Mouse (Mus musculus): ENCODE results near the gene Cbl. TPM values are rescaled to one million over a fixed set of nuclear protein-coding genes. Genes with fewer than 3 reads are reported as not detected.

Gene Cbl
- polyA plus RNA-seq, 1 experiment from 2014 or later = 27.6 TPM

- DNase-seq (peak; percentile 75), ATAC-seq (ENCODE audit: low FRiP score, low TSS enrichment) (peak; percentile 58; the same call in 1 of the 2 replicates)
- H3K4me1 ChIP-seq (ENCODE audit: control insufficient read depth, insufficient read depth, low read length) = peaks cover 15% of the 10 kb centered on the region
- H3K27ac ChIP-seq (replicated peaks; ENCODE audit: low read depth, low read length) = no peak overlapping the region
- H3K27me3 ChIP-seq (ENCODE audit: control insufficient read depth, insufficient read depth, low read length) = no peaks in the 10 kb centered on the region
- no peaks in the 10 kb centered on the region for H3K9me3 ChIP-seq (ENCODE audit: control insufficient read depth, low read length)
- 45% methylated on average over 26 of the region's 26 CpGs for WGBS
- H3K4me3 ChIP-seq (replicated peaks; ENCODE audit: low read depth, low read length) = no peak overlapping the region
- H3K9ac ChIP-seq (replicated peaks; ENCODE audit: low read length) = no peak overlapping the region
- H3K36me3 ChIP-seq (ENCODE audit: control insufficient read depth, insufficient read depth, low read length) = no peaks in the 10 kb centered on the region
- H3K4me2 ChIP-seq (ENCODE audit: low read length) = no peak overlapping the region
These were observed 15.6 kb upstream of the Cbl start for GRCm38 (mm10) chr9:44249181-44250146.

DNA sequence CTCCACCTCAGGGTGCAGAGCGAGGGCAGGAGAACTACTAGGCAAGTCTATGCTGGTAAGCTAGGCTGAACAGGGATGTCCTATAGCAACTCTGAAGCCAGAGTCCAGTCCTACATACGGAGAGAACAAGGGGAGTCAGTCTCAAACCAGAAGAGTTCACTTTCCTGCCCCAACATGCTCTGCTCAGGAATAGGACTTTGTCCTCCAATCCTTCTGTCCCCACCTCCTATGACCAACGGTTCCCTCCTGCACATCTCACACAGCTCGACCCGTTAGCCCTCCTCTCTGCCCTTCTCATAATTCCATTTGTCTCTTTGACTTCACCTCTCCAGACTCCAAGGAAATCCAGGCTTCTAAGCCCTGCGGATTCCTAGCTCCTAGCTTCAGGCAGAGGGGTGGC is 14.1 kb upstream of the Cbl start:
- Histone ChIP-seq H3K9ac (replicated peaks; ENCODE audit: low read length) (no peak overlapping the region), H3K27ac (replicated peaks; ENCODE audit: low read depth, low read length) (no peak overlapping the region), H3K9me3 (ENCODE audit: control insufficient read depth, low read length) (no peaks in the 10 kb centered on the region), H3K4me3 (replicated peaks; ENCODE audit: low read depth, low read length) (no peak overlapping the region), H3K4me2 (ENCODE audit: low read length) (no peak overlapping the region), H3K27me3 (ENCODE audit: control insufficient read depth, insufficient read depth, low read length) (no peaks in the 10 kb centered on the region), H3K4me1 (ENCODE audit: control insufficient read depth, insufficient read depth, low read length) (no peaks in the 10 kb centered on the region; the same call in 1 of the 2 replicates), H3K36me3 (ENCODE audit: control insufficient read depth, insufficient read depth, low read length) (no peaks in the 10 kb centered on the region)
- WGBS = 88% methylated on average over 6 of the region's 6 CpGs
- ATAC-seq (ENCODE audit: low FRiP score, low TSS enrichment) (no peak), DNase-seq (no peak)

GRCm38 (mm10) chr9:44243621-44244020 is 9.8 kb upstream of the Cbl start:
- no peak overlapping the region for H3K4me3 ChIP-seq (replicated peaks; ENCODE audit: low read depth, low read length)
- no peak overlapping the region for H3K27ac ChIP-seq (replicated peaks; ENCODE audit: low read depth, low read length)
- 78% methylated on average over 2 of the region's 2 CpGs for WGBS
- ATAC-seq (ENCODE audit: low FRiP score, low TSS enrichment) (no peak), DNase-seq (no peak)
- H3K4me1 ChIP-seq (ENCODE audit: control insufficient read depth, insufficient read depth, low read length) = no peaks in the 10 kb centered on the region
- H3K27me3 ChIP-seq (ENCODE audit: control insufficient read depth, insufficient read depth, low read length) = no peaks in the 10 kb centered on the region
- no peak overlapping the region for H3K4me2 ChIP-seq (ENCODE audit: low read length)
- H3K9me3 ChIP-seq (ENCODE audit: control insufficient read depth, low read length) = no peaks in the 10 kb centered on the region
- no peak overlapping the region for H3K9ac ChIP-seq (replicated peaks; ENCODE audit: low read length)
- H3K36me3 ChIP-seq (ENCODE audit: control insufficient read depth, insufficient read depth, low read length) = no peaks in the 10 kb centered on the region

GRCm38 (mm10) chr9:44241418-44241817 is 7.6 kb upstream of the Cbl start:
- DNase-seq (no peak), ATAC-seq (ENCODE audit: low FRiP score, low TSS enrichment) (no peak)
- no peaks in the 10 kb centered on the region for H3K4me1 ChIP-seq (ENCODE audit: control insufficient read depth, insufficient read depth, low read length)
- no peak overlapping the region for H3K4me2 ChIP-seq (ENCODE audit: low read length)
- H3K9me3 ChIP-seq (ENCODE audit: control insufficient read depth, low read length) = no peaks in the 10 kb centered on the region
- no peak overlapping the region for H3K4me3 ChIP-seq (replicated peaks; ENCODE audit: low read depth, low read length)
- H3K27ac ChIP-seq (replicated peaks; ENCODE audit: low read depth, low read length) = no peak overlapping the region
- no peak overlapping the region for H3K9ac ChIP-seq (replicated peaks; ENCODE audit: low read length)
- H3K36me3 ChIP-seq (ENCODE audit: control insufficient read depth, insufficient read depth, low read length) = no peaks in the 10 kb centered on the region
- no peaks in the 10 kb centered on the region for H3K27me3 ChIP-seq (ENCODE audit: control insufficient read depth, insufficient read depth, low read length)
- WGBS = 81% methylated on average over 9 of the region's 9 CpGs

DNA sequence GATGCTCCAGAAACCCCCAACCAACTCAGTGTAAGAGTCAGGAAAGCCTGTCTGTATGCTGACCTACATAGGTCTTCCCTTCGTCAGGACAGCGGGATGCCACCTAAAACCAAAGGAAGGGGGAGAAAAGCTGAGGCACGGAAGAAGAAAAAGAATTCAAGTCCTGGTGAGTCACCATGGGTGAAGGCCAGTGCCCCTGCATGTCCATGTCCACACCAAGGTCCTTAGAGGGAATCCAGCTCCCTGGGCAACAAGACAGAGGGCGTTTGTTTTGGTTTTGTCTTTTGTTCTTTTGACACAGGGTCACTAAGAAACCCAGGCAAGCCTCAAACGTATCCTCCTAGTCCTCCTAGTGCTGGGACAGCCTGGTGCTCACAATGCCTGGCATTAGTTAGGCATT is 7.1 kb upstream of the Cbl start:
- H3K9ac ChIP-seq (replicated peaks; ENCODE audit: low read length) = no peak overlapping the region
- 45% methylated on average over 5 of the region's 5 CpGs for WGBS

DNA sequence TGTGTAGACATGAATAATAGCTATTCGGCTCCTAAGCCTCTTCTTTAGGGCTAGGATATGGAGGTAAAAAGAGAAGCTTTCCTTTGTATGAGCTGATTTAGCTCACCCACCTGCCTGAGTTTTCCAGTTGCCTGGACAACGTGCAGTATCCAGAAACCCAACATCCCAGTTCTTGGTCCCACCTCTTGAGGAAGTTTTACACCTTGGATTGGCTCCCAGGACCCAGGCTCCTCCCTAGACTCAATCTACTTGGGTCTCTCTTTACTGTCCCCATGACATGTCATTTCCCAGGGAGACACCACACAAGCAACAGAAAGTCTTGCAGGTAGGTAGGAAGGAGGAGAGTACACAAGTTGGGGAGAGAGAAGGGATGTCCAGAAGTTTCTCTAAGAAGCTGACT is 6.5 kb upstream of the Cbl start, which contains the start of gene Ccdc153:
TSS of gene Ccdc153 (plus strand) at position 278 of the 400 bp plus-strand sequence.
- 53% methylated on average over 2 of the region's 2 CpGs for WGBS
- no peaks in the 10 kb centered on the region for H3K36me3 ChIP-seq (ENCODE audit: control insufficient read depth, insufficient read depth, low read length)
- no peak for DNase-seq
- no peak within 1 kb of the TSS for H3K4me3 ChIP-seq (replicated peaks; ENCODE audit: low read depth, low read length)
- no peak for ATAC-seq (ENCODE audit: low FRiP score, low TSS enrichment)
- H3K4me1 ChIP-seq (ENCODE audit: control insufficient read depth, insufficient read depth, low read length) = no peaks in the 10 kb centered on the region
- H3K9ac ChIP-seq (replicated peaks; ENCODE audit: low read length) = no peak within 1 kb of the TSS
- no peak within 1 kb of the TSS for H3K4me2 ChIP-seq (ENCODE audit: low read length)
- no peaks in the 10 kb centered on the region for H3K27me3 ChIP-seq (ENCODE audit: control insufficient read depth, insufficient read depth, low read length)
- no peak within 1 kb of the TSS for H3K27ac ChIP-seq (replicated peaks; ENCODE audit: low read depth, low read length)
- no peaks in the 10 kb centered on the region for H3K9me3 ChIP-seq (ENCODE audit: control insufficient read depth, low read length)

More for the DNA sequence above, 7.1 kb upstream of the Cbl start:
- Histone ChIP-seq H3K4me1 (ENCODE audit: control insufficient read depth, insufficient read depth, low read length) (no peaks in the 10 kb centered on the region), H3K36me3 (ENCODE audit: control insufficient read depth, insufficient read depth, low read length) (no peaks in the 10 kb centered on the region), H3K27me3 (ENCODE audit: control insufficient read depth, insufficient read depth, low read length) (no peaks in the 10 kb centered on the region), H3K9me3 (ENCODE audit: control insufficient read depth, low read length) (no peaks in the 10 kb centered on the region), H3K4me3 (replicated peaks; ENCODE audit: low read depth, low read length) (no peak overlapping the region), H3K27ac (replicated peaks; ENCODE audit: low read depth, low read length) (no peak overlapping the region), H3K4me2 (ENCODE audit: low read length) (no peak overlapping the region)
- DNase-seq (no peak), ATAC-seq (ENCODE audit: low FRiP score, low TSS enrichment) (no peak)

DNA sequence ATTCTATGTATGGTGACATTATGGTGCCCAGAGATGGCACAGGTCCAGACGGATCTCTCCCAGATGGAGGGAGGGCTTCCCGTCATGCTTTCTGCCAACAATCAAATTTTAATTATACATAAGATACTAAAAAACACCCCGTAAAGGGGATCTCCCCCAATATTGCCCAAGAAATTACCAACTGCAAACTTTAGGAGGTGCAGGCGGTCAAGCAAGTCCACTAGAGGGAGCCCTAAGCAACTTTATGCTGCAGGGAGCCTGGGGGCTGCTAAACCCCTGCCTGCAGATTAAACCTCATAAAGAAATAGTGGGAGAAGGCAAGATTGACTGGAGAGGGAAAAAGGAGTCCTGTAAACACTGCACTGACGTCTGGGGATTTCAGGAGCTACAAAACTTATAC is 5.6 kb upstream of the Cbl start:
- no peaks in the 10 kb centered on the region for H3K9me3 ChIP-seq (ENCODE audit: control insufficient read depth, low read length)
- no peaks in the 10 kb centered on the region for H3K4me1 ChIP-seq (ENCODE audit: control insufficient read depth, insufficient read depth, low read length)
- H3K27me3 ChIP-seq (ENCODE audit: control insufficient read depth, insufficient read depth, low read length) = no peaks in the 10 kb centered on the region
- H3K4me3 ChIP-seq (replicated peaks; ENCODE audit: low read depth, low read length) = no peak overlapping the region
- no peak overlapping the region for H3K4me2 ChIP-seq (ENCODE audit: low read length)
- no peak overlapping the region for H3K27ac ChIP-seq (replicated peaks; ENCODE audit: low read depth, low read length)
- H3K36me3 ChIP-seq (ENCODE audit: control insufficient read depth, insufficient read depth, low read length) = no peaks in the 10 kb centered on the region
- H3K9ac ChIP-seq (replicated peaks; ENCODE audit: low read length) = no peak overlapping the region
- ATAC-seq (ENCODE audit: low FRiP score, low TSS enrichment) (no peak), DNase-seq (peak; percentile 91)
- WGBS = 13% methylated on average over 5 of the region's 5 CpGs

GRCm38 (mm10) chr9:44238501-44239190 is 4.8 kb upstream of the Cbl start:
- ATAC-seq (ENCODE audit: low FRiP score, low TSS enrichment) (no peak), DNase-seq (no peak)
- Histone ChIP-seq H3K27ac (replicated peaks; ENCODE audit: low read depth, low read length) (no peak overlapping the region), H3K36me3 (ENCODE audit: control insufficient read depth, insufficient read depth, low read length) (no peaks in the 10 kb centered on the region), H3K4me3 (replicated peaks; ENCODE audit: low read depth, low read length) (no peak overlapping the region), H3K27me3 (ENCODE audit: control insufficient read depth, insufficient read depth, low read length) (no peaks in the 10 kb centered on the region), H3K4me2 (ENCODE audit: low read length) (no peak overlapping the region), H3K4me1 (ENCODE audit: control insufficient read depth, insufficient read depth, low read length) (no peaks in the 10 kb centered on the region), H3K9ac (replicated peaks; ENCODE audit: low read length) (no peak overlapping the region), H3K9me3 (ENCODE audit: control insufficient read depth, low read length) (no peaks in the 10 kb centered on the region)
- 82% methylated on average over 17 of the region's 17 CpGs for WGBS
